Mouse (Mus musculus) liver, embryonic 14.5 days (tissue): ENCODE results near the gene Zfp644. TPM values are rescaled to one million over a fixed set of nuclear protein-coding genes. Genes with fewer than 3 reads are reported as not detected.
"Not testable (repeated sequence)": the region's sequence is repeated elsewhere in the genome, so short reads cannot be mapped to it uniquely, and the experiment has no call there.

Source experiments
- ATAC-seq: fragments of 200-750 bp; cut with Nextera tagmentation; 2 replicates; pipeline ENCODE4 v1.8.0; 2017; ENCODE audit warnings: moderate number of reproducible peaks, mild to moderate bottlenecking, moderate library complexity; ENCODE audit not compliant: insufficient read depth
- DNase-seq, 3 experiments: peaks; one replicate each; pipeline ENCODE4 v3.0.0-alpha.2; 2012 to 2013; ENCODE audit warnings: low read depth in 3 of 3, low spot score in 3 of 3
- H3K27ac ChIP-seq: fragments of 300-500 bp; sonication (generic); 2 replicates; pipeline ENCODE4 v1.5.1; 2014; ENCODE audit warnings: moderate library complexity, mild to moderate bottlenecking, control low read depth, inconsistent platforms
- H3K27me3 ChIP-seq: fragments of 300-500 bp; sonication (generic); 2 replicates; pipeline ENCODE4 v1.6.1; 2014; ENCODE audit warnings: mild to moderate bottlenecking, low read length, moderate library complexity; ENCODE audit not compliant: control insufficient read depth, insufficient read depth
- H3K36me3 ChIP-seq: fragments of 300-500 bp; sonication (generic); replicated peaks from 2 replicates; pipeline ENCODE4 v1.6.1; 2014; ENCODE audit warnings: low read depth; ENCODE audit not compliant: control insufficient read depth, insufficient read depth
- H3K4me1 ChIP-seq, 2 experiments: fragments of 200-500 bp in 1 of 2; fragments of 300-500 bp in 1 of 2; sonication (generic) in 1 of 2; replicated peaks; 2 replicates each; pipeline ENCODE4 v1.6.1; 2012 to 2014; ENCODE audit warnings: antibody characterized with exemption in 1 of 2, inconsistent platforms in 1 of 2, low read length in 1 of 2; ENCODE audit not compliant: control insufficient read depth in 2 of 2, insufficient read depth in 2 of 2
- H3K4me2 ChIP-seq: fragments of 300-500 bp; sonication (generic); 2 replicates; pipeline ENCODE4 v1.6.1; 2014; ENCODE audit warnings: low read depth, mild to moderate bottlenecking, control low read depth, moderate library complexity
- H3K4me3 ChIP-seq, 2 experiments: fragments of 200-500 bp in 1 of 2; fragments of 300-500 bp in 1 of 2; sonication (generic) in 1 of 2; 2 replicates each; pipeline ENCODE4 v1.5.1; 2012 to 2014; ENCODE audit warnings: low read depth in 2 of 2, low read length in 2 of 2, mild to moderate bottlenecking in 2 of 2, control low read depth in 1 of 2, inconsistent platforms in 1 of 2, moderate library complexity in 1 of 2; ENCODE audit not compliant: insufficient read depth in 1 of 2
- H3K9ac ChIP-seq: fragments of 300-500 bp; sonication (generic); replicated peaks from 2 replicates; pipeline ENCODE4 v1.6.1; 2014; ENCODE audit warnings: mild to moderate bottlenecking, control low read depth, moderate library complexity
- H3K9me3 ChIP-seq: fragments of 300-500 bp; sonication (generic); 2 replicates; pipeline ENCODE4 v1.6.1; 2016; ENCODE audit warnings: low read length, mixed read lengths; ENCODE audit not compliant: control insufficient read depth
- CTCF ChIP-seq: IDR thresholded peaks from 2 replicates; pipeline ENCODE4 v1.5.1; 2016; ENCODE audit warnings: antibody characterized with exemption, low read depth, control low read depth
- EP300 ChIP-seq: IDR thresholded peaks from 2 replicates; pipeline ENCODE4 v1.6.1; 2016; ENCODE audit warnings: antibody characterized with exemption, low read depth
- WGBS: fragments of 180-500 bp; shearing (Covaris S2); extraction: QIAGEN DNeasy Blood & Tissue Kit; methylation state at CpG from one replicate; pipeline ENCODE4 v1.1.7; 2014; ENCODE audit not compliant: insufficient replicate concordance; 5-methylcytosine and 5-hydroxymethylcytosine counted together
- polyA plus RNA-seq, 2 experiments: library from polyadenylated mRNA; depleted of rRNA in 1 of 2; stranded (reverse) in 1 of 2; unstranded in 1 of 2; fragments of >200 nt; fragmentation: Nextera tagmentation in 1 of 2; extraction: Ambion mirVana in 1 of 2; gene quantifications; 2 replicates each; pipeline versions ENCODE4 v1.2.1 to v1.2.3; 2012 to 2014

Zfp644 gene
- polyA plus RNA-seq, 2 experiments: 11.0 to 19.4 TPM

GRCm38 (mm10) chr5:106680636-106681458 lies 16.2 kb downstream of the Zfp644 start:
- WGBS: 49% methylated on average over 6 of the region's 6 CpGs
- TF ChIP-seq EP300 (no peak), CTCF (no peak)
- Histone ChIP-seq H3K4me2 (no peak overlapping the region), H3K36me3 (no peaks in the 10 kb centered on the region), H3K4me3 (no peak overlapping the region), H3K4me1 (peaks cover 7 to 13% of the 10 kb centered on the region in 2 experiments), H3K9ac (no peak overlapping the region), H3K27ac (no peak overlapping the region), H3K9me3 (no peaks in the 10 kb centered on the region), H3K27me3 (no peaks in the 10 kb centered on the region)
- DNase-seq (no peak), ATAC-seq (no peak)

- Histone ChIP-seq H3K36me3 (no peaks in the 10 kb centered on the region), H3K4me2 (no peak overlapping the region), H3K27ac (no peak overlapping the region), H3K27me3 (no peaks in the 10 kb centered on the region), H3K4me3 (no peak overlapping the region), H3K4me1 (peaks cover 7 to 13% of the 10 kb centered on the region in 2 experiments), H3K9ac (no peak overlapping the region; the same call in 1 of the 2 replicates), H3K9me3 (no peaks in the 10 kb centered on the region)
- WGBS: 32% methylated on average over 1 of the region's 1 CpGs
- no peak for TF ChIP-seq CTCF
- TF ChIP-seq EP300: no peak
- ATAC-seq (peak; percentile 33; the same call in 1 of the 2 replicates), DNase-seq (no peak)
Measured at GRCm38 (mm10) chr5:106679659-106680058, 17.4 kb downstream of the Zfp644 start.

GRCm38 (mm10) chr5:106678823-106679222 lies 18.3 kb downstream of the Zfp644 start:
- H3K9ac ChIP-seq, H3K27ac ChIP-seq, ATAC-seq, DNase-seq, H3K4me2 ChIP-seq, H3K36me3 ChIP-seq, H3K9me3 ChIP-seq, H3K4me3 ChIP-seq, H3K27me3 ChIP-seq: not testable (repeated sequence)
- H3K4me1 ChIP-seq: peaks cover 7 to 15% of the 10 kb centered on the region in 2 experiments
- 0% methylated on average over 1 of the region's 1 CpGs for WGBS

- no peaks in the 10 kb centered on the region for H3K36me3 ChIP-seq
- ATAC-seq (no peak), DNase-seq (no peak)
- no peak for TF ChIP-seq EP300
- H3K4me3 ChIP-seq: no peak overlapping the region
- no peaks in the 10 kb centered on the region for H3K9me3 ChIP-seq
- WGBS: 69% methylated on average over 9 of the region's 9 CpGs
- H3K27ac ChIP-seq: no peak overlapping the region
- H3K4me2 ChIP-seq: no peak overlapping the region
- no peak overlapping the region for H3K9ac ChIP-seq
- peaks cover 7 to 25% of the 10 kb centered on the region in 2 experiments for H3K4me1 ChIP-seq
- no peaks in the 10 kb centered on the region for H3K27me3 ChIP-seq
Measured at GRCm38 (mm10) chr5:106676784-106677183, 20.3 kb downstream of the Zfp644 start.

- H3K4me3 ChIP-seq: no peak overlapping the region
- DNase-seq (no peak), ATAC-seq (no peak)
- TF ChIP-seq CTCF (no peak), EP300 (peak; percentile 29; the same call in 1 of the 2 replicates)
- H3K4me1 ChIP-seq: peaks cover 0 to 13% of the 10 kb centered on the region in 2 experiments; a peak in 3 of 4 replicates
- H3K27ac ChIP-seq: no peak overlapping the region
- H3K27me3 ChIP-seq: no peaks in the 10 kb centered on the region
- H3K4me2 ChIP-seq: no peak overlapping the region
- H3K9me3 ChIP-seq: no peaks in the 10 kb centered on the region
- peaks cover 11% of the 10 kb centered on the region for H3K36me3 ChIP-seq
- no peak overlapping the region for H3K9ac ChIP-seq
Measured at GRCm38 (mm10) chr5:106672597-106672996, 24.5 kb downstream of the Zfp644 start.
